11 mouse cellular contexts compared by ENCODE assay signal in the genomic region with DNA sequence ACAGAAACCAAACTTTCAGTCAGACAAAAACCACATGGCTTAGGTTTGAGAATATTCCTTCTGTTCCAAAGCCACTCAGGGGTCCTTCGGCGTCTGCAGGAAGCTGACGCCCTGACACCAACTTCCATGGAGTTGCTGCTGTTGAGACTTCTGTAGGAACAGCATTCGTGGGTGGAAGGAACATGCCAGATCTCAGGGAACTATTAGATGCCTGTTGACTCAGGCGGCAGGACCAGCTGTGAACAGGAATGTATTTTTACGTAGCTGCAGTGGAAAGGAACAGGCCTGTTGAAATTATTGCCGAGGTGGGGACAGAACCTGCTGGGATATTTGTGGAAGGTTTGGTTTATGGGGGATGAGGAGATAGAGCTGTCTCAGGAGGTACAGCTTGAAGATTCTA.
DNase-seq lines count a peak whose midpoint lies in the region; ATAC-seq and TF ChIP-seq lines count a peak whose summit lies in the region.
"Had no signal": no experiment of that assay in that cellular context is flagged by ENCODE, and none has a peak within 500 bp of the region (broad histone marks: within the 10 kb centered on the region; RNA-seq: fewer than 3 reads in every experiment).

No protein-coding gene starts in this region.

- no peaks in the 10 kb centered on the region; the same call in 1 of the 2 replicates for H3K36me3 ChIP-seq in heart, adult 2 months (ENCODE audit: control insufficient read depth, insufficient read depth, low read length)
- no peaks in the 10 kb centered on the region for H3K36me3 ChIP-seq in stomach, postnatal 0 days (ENCODE audit: control insufficient read depth, insufficient read depth, low read length)
- H3K36me3 ChIP-seq: hindbrain, embryonic 10.5 days had no signal

- intact Hi-C loops in heart, adult 2 months (cut with DNase I), result loop anchor here (2.0 kb wide), 1 partner anchor 67 kb away; no protein-coding TSS in a partner anchor
- intact Hi-C loops in heart, postnatal 36 days (cut with DNase I), result loop anchor here (2.0 kb wide), 1 partner anchor 25 kb away; no protein-coding TSS in a partner anchor

- ATAC-seq in stomach, postnatal 0 days (ENCODE audit: low FRiP score, low TSS enrichment), result no peak
- ATAC-seq: intestine, postnatal 0 days; lung, postnatal 0 days had no signal

- H3K4me1 ChIP-seq in heart, adult 2 months (ENCODE audit: control insufficient read depth, insufficient read depth, low read length), result peaks cover 16% of the 10 kb centered on the region
- H3K4me1 ChIP-seq in embryonic fibroblast, embryonic 13.5 days (ENCODE audit: control insufficient read depth, insufficient read depth, low read length), result peaks cover 6% of the 10 kb centered on the region; the same call in 1 of the 2 replicates
- H3K4me1 ChIP-seq in stomach, postnatal 0 days (replicated peaks; ENCODE audit: control insufficient read depth, insufficient read depth), result no peaks in the 10 kb centered on the region

- H3K9ac ChIP-seq in heart, adult 2 months (ENCODE audit: low read depth, low read length), result no peak overlapping the region
- H3K9ac ChIP-seq in stomach, postnatal 0 days (ENCODE audit: low read length), result no peak overlapping the region

- no peak overlapping the region for H3K4me2 ChIP-seq in stomach, postnatal 0 days (replicated peaks; ENCODE audit: low read depth)

- no peak for TF ChIP-seq CTCF in heart, adult 2 months (IDR thresholded peaks at IDR 0.05)
- no peak for TF ChIP-seq CTCF in embryonic fibroblast, embryonic 13.5 days (IDR thresholded peaks at IDR 0.05; ENCODE audit: borderline replicate concordance, insufficient read depth, low read length)
- no peak for TF ChIP-seq CTCF in stomach, postnatal 0 days (IDR thresholded peaks at IDR 0.05; ENCODE audit: low read depth)

- no peak for TF ChIP-seq POLR2A in heart, adult 2 months (IDR thresholded peaks at IDR 0.05; ENCODE audit: insufficient read depth, low read depth, low read length)
- no peak for TF ChIP-seq POLR2A in embryonic fibroblast, embryonic 13.5 days (IDR thresholded peaks at IDR 0.05; ENCODE audit: low read depth, low read length)

- peak overlapping the region; percentile 58 for H3K27ac ChIP-seq in heart, adult 2 months
- peak overlapping the region; percentile 54 for H3K27ac ChIP-seq in embryonic fibroblast, embryonic 13.5 days (ENCODE audit: insufficient read depth, low read length)
- H3K27ac ChIP-seq in stomach, postnatal 0 days (replicated peaks), result no peak overlapping the region
- H3K27ac ChIP-seq: hindbrain, embryonic 10.5 days had no signal

- H3K27me3 ChIP-seq in heart, adult 2 months (ENCODE audit: control insufficient read depth, insufficient read depth, low read length), result no peaks in the 10 kb centered on the region
- H3K27me3 ChIP-seq in stomach, postnatal 0 days (ENCODE audit: control insufficient read depth, insufficient read depth, low read length), result no peaks in the 10 kb centered on the region

- no peak overlapping the region for H3K4me3 ChIP-seq in heart, adult 2 months
- H3K4me3 ChIP-seq in embryonic fibroblast, embryonic 13.5 days (ENCODE audit: insufficient read depth, low read length), result no peak overlapping the region
- H3K4me3 ChIP-seq in stomach, postnatal 0 days (ENCODE audit: low read depth, low read length), result no peak overlapping the region
- H3K4me3 ChIP-seq: hindbrain, embryonic 10.5 days had no signal

- TF ChIP-seq EP300 in heart, adult 2 months (IDR thresholded peaks at IDR 0.05; ENCODE audit: insufficient read depth, low read depth, low read length), result no peak
- TF ChIP-seq EP300 in stomach, postnatal 0 days (optimal IDR thresholded peaks at IDR 0.05), result no peak

- no peaks in the 10 kb centered on the region for H3K9me3 ChIP-seq in stomach, postnatal 0 days (ENCODE audit: control insufficient read depth, low read length)
- H3K9me3 ChIP-seq: hindbrain, embryonic 10.5 days had no signal

- WGBS in heart, adult 2 months, result 37% methylated on average over 7 of the region's 7 CpGs
- 32% methylated on average over 7 of the region's 7 CpGs for WGBS in stomach, postnatal 0 days

- H3K79me2 ChIP-seq in heart, adult 2 months (replicated peaks; ENCODE audit: control insufficient read depth, insufficient read depth, low read length), result no peaks in the 10 kb centered on the region

- DNase-seq in heart, adult 2 months, result no peak
- no peak for DNase-seq in heart, postnatal 36 days
- DNase-seq in layer of hippocampus, adult 18-20 months (ENCODE audit: low spot score in 2 of 2), result peak; percentile 41 to 62
- DNase-seq in layer of hippocampus, postnatal 25 days (ENCODE audit: extremely low spot score in 1 of 2, low spot score in 1 of 2), result no peak
- peak; percentile 36 for DNase-seq in NIH3T3 (ENCODE audit: low read depth)
- DNase-seq in stomach, postnatal 0 days (ENCODE audit: low spot score), result no peak
- DNase-seq: thymus, adult 18-20 months had no signal

Comparison
In these comparisons a context has a peak if more than half of its experiments do, and no peak if none do; other contexts are left out.
1. DNase-seq: peak in layer of hippocampus, adult 18-20 months (2 of 2) and NIH3T3 (single experiment); none in heart, adult 2 months (0 of 2), heart, postnatal 36 days (0 of 2), layer of hippocampus, postnatal 25 days (0 of 2) and stomach, postnatal 0 days (single experiment).